Mouse (Mus musculus) left cerebral cortex, adult 11 months (tissue): ENCODE data around the gene Ntrk1.

Source experiments
- DNase-seq: peaks from one replicate; pipeline ENCODE4 v3.0.0; 2022; ENCODE audit warnings: low spot score

Ntrk1 gene

GRCm38 (mm10) chr3:87785626-87786214 lies 9.2 kb downstream of the Ntrk1 start:
- DNase-seq: no peak

- DNase-seq: no peak
Observed at GRCm38 (mm10) chr3:87785156-87785555, 9.8 kb downstream of the Ntrk1 start.

GRCm38 (mm10) chr3:87783282-87784023 lies 11.5 kb downstream of the Ntrk1 start:
- DNase-seq: no peak

- no peak for DNase-seq
Observed at GRCm38 (mm10) chr3:87779086-87779485, 15.9 kb downstream of the Ntrk1 start.

GRCm38 (mm10) chr3:87778283-87778682 lies 16.7 kb downstream of the Ntrk1 start:
- DNase-seq: no peak

GRCm38 (mm10) chr3:87771088-87771487 lies 23.9 kb downstream of the Ntrk1 start:
- no peak for DNase-seq

GRCm38 (mm10) chr3:87770280-87770679 lies 24.7 kb downstream of the Ntrk1 start:
- DNase-seq: no peak

- DNase-seq: no peak
Observed at GRCm38 (mm10) chr3:87769506-87769905, 25.5 kb downstream of the Ntrk1 start.

GRCm38 (mm10) chr3:87768844-87769243 lies 26.1 kb downstream of the Ntrk1 start:
- DNase-seq: no peak

- no peak for DNase-seq
Observed at GRCm38 (mm10) chr3:87768431-87768830, 26.5 kb downstream of the Ntrk1 start.

- no peak for DNase-seq
Observed at GRCm38 (mm10) chr3:87767764-87768163, 27.2 kb downstream of the Ntrk1 start.

GRCm38 (mm10) chr3:87766284-87766667 lies 28.7 kb downstream of the Ntrk1 start:
- DNase-seq: no peak

GRCm38 (mm10) chr3:87765631-87766283 lies 29.2 kb downstream of the Ntrk1 start:
- DNase-seq: no peak

- no peak for DNase-seq
Observed at GRCm38 (mm10) chr3:87765091-87765490, 29.9 kb downstream of the Ntrk1 start.

- DNase-seq: no peak
Observed at GRCm38 (mm10) chr3:87764506-87764905, 30.5 kb downstream of the Ntrk1 start.

- peak; percentile 52 for DNase-seq
Observed at GRCm38 (mm10) chr3:87763683-87764289, 31.2 kb downstream of the Ntrk1 start.

GRCm38 (mm10) chr3:87763202-87763601 lies 31.8 kb downstream of the Ntrk1 start:
- DNase-seq: no peak

GRCm38 (mm10) chr3:87761408-87762375 lies 33.3 kb downstream of the Ntrk1 start:
- no peak for DNase-seq

GRCm38 (mm10) chr3:87758641-87759040 lies 36.3 kb downstream of the Ntrk1 start:
- DNase-seq: no peak

GRCm38 (mm10) chr3:87756488-87756887 lies 38.5 kb downstream of the Ntrk1 start:
- DNase-seq: no peak

GRCm38 (mm10) chr3:87755964-87756363 lies 39.0 kb downstream of the Ntrk1 start:
- DNase-seq: peak; percentile 66

- DNase-seq: no peak
Observed at GRCm38 (mm10) chr3:87753829-87754228, 41.1 kb downstream of the Ntrk1 start.
